Mouse (Mus musculus): Measurements from ENCODE around the gene Zfp821. TPM values are rescaled to one million over a fixed set of nuclear protein-coding genes. Genes with fewer than 3 reads are reported as not detected.
"Not testable (repeated sequence)": the region's sequence is repeated elsewhere in the genome, so short reads cannot be mapped to it uniquely, and the experiment has no call there.

The Zfp821 gene
- total RNA-seq, 2 experiments from 2014 or later = 49.5 to 55.7 TPM

- no peak for DNase-seq (ENCODE audit: low spot score in 2 of 2)
Measured at GRCm38 (mm10) chr8:109707921-109708320, 2.6 kb downstream of the Zfp821 start.

GRCm38 (mm10) chr8:109712521-109712920 lies 7.2 kb downstream of the Zfp821 start:
- DNase-seq (ENCODE audit: low spot score in 2 of 2) = no peak

- no peak for DNase-seq (ENCODE audit: low spot score in 2 of 2)
Measured at GRCm38 (mm10) chr8:109714961-109715360, 9.6 kb downstream of the Zfp821 start.

GRCm38 (mm10) chr8:109725106-109725505 lies 19.8 kb downstream of the Zfp821 start:
- no peak for DNase-seq (ENCODE audit: low spot score in 2 of 2)

GRCm38 (mm10) chr8:109731012-109731411 lies 25.7 kb downstream of the Zfp821 start:
- DNase-seq (ENCODE audit: low spot score in 2 of 2) = peak in 1 of 2 experiments; percentile 50

GRCm38 (mm10) chr8:109734018-109734417 lies 28.7 kb downstream of the Zfp821 start:
- DNase-seq (ENCODE audit: low spot score in 2 of 2) = no peak

GRCm38 (mm10) chr8:109736819-109737218 lies 31.5 kb downstream of the Zfp821 start:
- DNase-seq (ENCODE audit: low spot score in 2 of 2) = no peak

- peak; percentile 86 to 90 for DNase-seq (ENCODE audit: low spot score in 2 of 2)
Measured at GRCm38 (mm10) chr8:109737237-109738048, 32.1 kb downstream of the Zfp821 start, which contains the start of gene Atxn1l. Gene Atxn1l (minus strand): TSS chr8:109737739.

- DNase-seq (ENCODE audit: low spot score in 2 of 2) = no peak
Measured at GRCm38 (mm10) chr8:109738049-109738380, 32.7 kb downstream of the Zfp821 start.

GRCm38 (mm10) chr8:109747468-109748199 lies 42.3 kb downstream of the Zfp821 start:
- no peak for DNase-seq (ENCODE audit: low spot score in 2 of 2)

GRCm38 (mm10) chr8:109750274-109750673 lies 44.9 kb downstream of the Zfp821 start:
- DNase-seq (ENCODE audit: low spot score in 2 of 2) = no peak

- no peak for DNase-seq (ENCODE audit: low spot score in 2 of 2)
Measured at GRCm38 (mm10) chr8:109750699-109751098, 45.4 kb downstream of the Zfp821 start.

- no peak for DNase-seq (ENCODE audit: low spot score in 2 of 2)
Measured at GRCm38 (mm10) chr8:109751731-109752485, 46.6 kb downstream of the Zfp821 start.

GRCm38 (mm10) chr8:109754696-109755095 lies 49.4 kb downstream of the Zfp821 start:
- no peak for DNase-seq (ENCODE audit: low spot score in 2 of 2)

- DNase-seq (ENCODE audit: low spot score in 2 of 2) = not testable (repeated sequence)
Measured at GRCm38 (mm10) chr8:109755554-109755953, 50.2 kb downstream of the Zfp821 start.

- DNase-seq (ENCODE audit: low spot score in 2 of 2) = no peak
Measured at GRCm38 (mm10) chr8:109756849-109757248, 51.5 kb downstream of the Zfp821 start.

- DNase-seq (ENCODE audit: low spot score in 2 of 2) = no peak
Measured at GRCm38 (mm10) chr8:109759426-109759825, 54.1 kb downstream of the Zfp821 start.

GRCm38 (mm10) chr8:109760221-109760620 lies 54.9 kb downstream of the Zfp821 start:
- DNase-seq (ENCODE audit: low spot score in 2 of 2) = no peak

GRCm38 (mm10) chr8:109764031-109764430 lies 58.7 kb downstream of the Zfp821 start:
- no peak for DNase-seq (ENCODE audit: low spot score in 2 of 2)

- no peak for DNase-seq (ENCODE audit: low spot score in 2 of 2)
Measured at GRCm38 (mm10) chr8:109766081-109766480, 60.7 kb downstream of the Zfp821 start.

- DNase-seq (ENCODE audit: low spot score in 2 of 2) = no peak
Measured at GRCm38 (mm10) chr8:109773154-109773553, 67.8 kb downstream of the Zfp821 start.

All from layer of hippocampus, postnatal 14 days (tissue).